Mouse (Mus musculus) CD4-positive, CD25-positive, alpha-beta regulatory T cell, adult 2 months (primary cell): ENCODE data around the gene Mrc1.
A peak's percentile ranks its signal among the peaks of the same experiment; 100 is the strongest.
"Not testable (repeated sequence)": the region's sequence is repeated elsewhere in the genome, so short reads cannot be mapped to it uniquely, and the experiment has no call there.

ENCODE experiments used
- DNase-seq: peaks from one replicate; pipeline ENCODE4 v3.0.0-alpha.2; 2012; ENCODE audit warnings: low read depth, low spot score

Gene Mrc1

DNA sequence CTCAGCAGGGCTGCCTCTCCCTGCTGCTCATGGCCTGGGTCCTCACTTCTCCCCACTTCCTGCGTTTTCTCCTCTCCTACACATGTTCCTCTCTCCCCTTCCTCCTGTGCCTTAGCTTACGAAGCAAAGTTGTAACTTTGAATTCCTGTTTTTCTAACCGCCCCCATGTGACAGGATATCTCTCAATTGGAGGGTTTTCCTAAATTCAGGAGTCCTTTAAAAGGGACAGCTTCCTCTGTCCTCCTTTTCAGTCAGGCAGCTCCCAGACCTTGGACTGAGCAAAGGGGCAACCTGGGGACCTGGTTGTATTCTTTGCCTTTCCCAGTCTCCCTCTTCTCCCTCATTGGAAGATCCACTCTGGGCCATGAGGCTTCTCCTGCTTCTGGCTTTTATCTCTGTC, at the start of gene Mrc1:
Gene Mrc1 (plus strand): TSS at position 244 of the 400 bp plus-strand sequence.
- DNase-seq = no peak

DNA sequence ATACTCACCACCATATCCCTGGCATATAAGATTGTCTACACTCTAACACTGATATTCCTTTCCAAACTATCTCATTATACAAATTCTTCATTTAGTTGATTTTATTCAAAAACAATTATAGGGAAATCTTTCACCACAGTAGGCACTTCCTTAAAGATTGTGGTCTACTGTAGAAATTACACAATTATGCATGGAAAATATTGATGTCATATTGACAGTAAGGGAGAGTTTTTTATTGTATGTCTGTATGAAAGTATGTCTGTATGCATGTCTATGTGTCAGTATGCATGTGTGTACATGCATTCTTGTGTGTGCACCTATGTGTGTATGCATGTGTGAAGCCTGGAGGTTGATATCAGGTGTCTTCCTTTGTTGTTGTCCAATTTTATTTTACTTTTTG, 44.8 kb upstream of the Mrc1 start:
- no peak for DNase-seq

DNA sequence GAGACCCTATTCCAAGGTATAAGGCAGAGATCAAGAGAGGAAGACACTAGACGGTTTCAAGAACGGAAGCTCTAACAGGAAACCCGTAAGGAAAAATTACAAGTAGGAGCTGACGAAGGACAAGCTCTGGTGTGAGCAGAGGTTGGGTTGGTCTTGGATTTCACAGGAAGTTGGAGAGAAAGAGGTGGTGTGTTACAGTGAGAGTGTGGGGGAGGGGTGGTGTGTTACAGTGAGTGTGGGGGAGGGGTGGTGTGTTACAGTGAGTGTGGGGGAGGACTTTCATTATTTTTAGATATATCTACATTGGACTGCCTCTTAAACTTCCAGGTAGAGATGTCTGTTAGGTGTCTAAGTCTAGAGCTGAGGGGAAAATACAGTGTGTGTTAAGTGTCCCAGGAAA, 38.5 kb upstream of the Mrc1 start:
- DNase-seq = peak; percentile 8

DNA sequence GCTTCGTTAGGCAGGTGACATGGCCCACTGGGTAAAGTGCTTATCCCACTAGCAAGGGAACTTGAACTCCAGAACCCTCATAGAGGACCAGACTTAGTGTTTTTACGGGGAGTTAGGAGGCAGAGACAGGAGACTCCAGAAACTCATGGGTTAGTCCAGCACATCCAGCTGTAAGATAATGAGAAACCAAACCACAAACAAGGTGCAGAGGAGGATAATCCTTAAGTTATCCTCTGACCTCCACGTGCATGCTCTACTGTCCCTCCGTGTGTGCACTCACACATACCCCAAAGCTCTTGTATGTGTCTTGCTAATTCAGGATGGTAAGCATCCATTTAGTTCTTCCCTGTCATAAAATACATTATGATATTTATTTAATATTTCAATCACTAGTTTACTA, 37.6 kb upstream of the Mrc1 start:
- no peak for DNase-seq

DNA sequence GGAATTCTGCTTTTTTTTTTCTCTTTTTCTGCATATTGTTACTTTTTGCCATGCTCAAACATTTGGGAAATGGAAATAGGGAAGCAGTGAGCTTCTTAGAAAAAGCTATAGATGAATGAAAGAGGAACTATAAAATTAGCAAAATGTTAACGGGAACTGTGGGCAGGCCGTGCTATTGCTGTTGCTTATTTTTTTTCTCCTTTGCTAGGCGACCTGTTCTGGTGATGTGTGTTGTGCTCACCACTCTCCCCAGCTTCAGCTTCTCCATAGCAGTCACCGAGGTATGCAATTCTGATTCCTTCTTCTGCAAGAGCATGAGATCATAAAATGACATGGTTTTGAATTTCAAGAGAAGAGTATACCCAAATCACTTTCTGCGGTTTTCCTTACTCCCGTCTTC, 37.1 kb upstream of the Mrc1 start:
- no peak for DNase-seq

DNA sequence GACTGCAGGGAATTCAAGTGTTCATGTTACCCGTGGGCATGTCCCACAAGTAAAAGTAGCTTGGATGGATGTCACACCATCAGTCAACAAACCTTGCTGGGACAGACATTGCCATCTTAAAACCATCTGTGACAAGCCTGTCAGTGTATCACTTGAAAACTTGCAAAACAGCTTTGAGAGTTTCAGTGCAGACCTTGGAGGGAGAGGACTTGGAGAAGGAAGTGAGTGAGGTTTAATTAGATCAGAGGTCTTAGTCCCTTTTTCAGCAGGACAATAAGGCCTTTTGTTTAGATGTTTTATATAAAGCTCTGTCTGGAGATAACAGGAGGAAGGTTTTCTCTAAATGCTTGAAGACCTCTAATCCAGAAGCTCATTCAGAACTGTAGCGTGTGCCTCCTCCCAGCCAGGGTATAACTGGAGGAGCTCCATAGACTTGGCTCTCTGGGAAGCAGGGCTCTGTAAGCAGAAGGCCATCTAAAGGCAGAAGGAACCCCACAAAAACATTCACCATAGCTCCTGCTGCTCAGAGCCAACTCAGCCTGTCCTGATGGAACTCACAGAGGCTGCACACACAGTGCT, 30.8 kb upstream of the Mrc1 start:
- not testable (repeated sequence) for DNase-seq

DNA sequence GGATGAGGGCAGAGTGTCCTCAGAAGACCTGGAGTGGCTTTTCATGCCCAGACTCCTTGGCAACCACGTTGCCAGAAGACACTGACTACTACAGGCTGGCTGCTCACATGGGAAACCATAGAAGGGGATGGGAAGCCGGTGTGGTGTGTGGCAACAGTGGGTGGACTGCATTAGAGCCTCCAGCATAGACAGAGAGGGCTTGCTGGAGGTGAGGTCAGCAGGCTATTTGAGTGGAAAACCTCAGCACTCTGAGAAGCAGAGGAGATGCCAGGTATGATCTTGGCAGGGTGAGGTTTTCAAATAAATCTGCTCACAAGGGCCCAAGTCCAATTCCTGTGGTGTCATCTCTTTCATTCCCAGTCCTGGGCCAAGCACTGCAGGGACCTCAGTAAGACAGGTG, 29.6 kb upstream of the Mrc1 start:
- no peak for DNase-seq

DNA sequence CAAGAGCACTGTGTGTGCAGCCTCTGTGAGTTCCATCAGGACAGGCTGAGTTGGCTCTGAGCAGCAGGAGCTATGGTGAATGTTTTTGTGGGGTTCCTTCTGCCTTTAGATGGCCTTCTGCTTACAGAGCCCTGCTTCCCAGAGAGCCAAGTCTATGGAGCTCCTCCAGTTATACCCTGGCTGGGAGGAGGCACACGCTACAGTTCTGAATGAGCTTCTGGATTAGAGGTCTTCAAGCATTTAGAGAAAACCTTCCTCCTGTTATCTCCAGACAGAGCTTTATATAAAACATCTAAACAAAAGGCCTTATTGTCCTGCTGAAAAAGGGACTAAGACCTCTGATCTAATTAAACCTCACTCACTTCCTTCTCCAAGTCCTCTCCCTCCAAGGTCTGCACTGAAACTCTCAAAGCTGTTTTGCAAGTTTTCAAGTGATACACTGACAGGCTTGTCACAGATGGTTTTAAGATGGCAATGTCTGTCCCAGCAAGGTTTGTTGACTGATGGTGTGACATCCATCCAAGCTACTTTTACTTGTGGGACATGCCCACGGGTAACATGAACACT, 28.2 kb upstream of the Mrc1 start:
- not testable (repeated sequence) for DNase-seq

DNA sequence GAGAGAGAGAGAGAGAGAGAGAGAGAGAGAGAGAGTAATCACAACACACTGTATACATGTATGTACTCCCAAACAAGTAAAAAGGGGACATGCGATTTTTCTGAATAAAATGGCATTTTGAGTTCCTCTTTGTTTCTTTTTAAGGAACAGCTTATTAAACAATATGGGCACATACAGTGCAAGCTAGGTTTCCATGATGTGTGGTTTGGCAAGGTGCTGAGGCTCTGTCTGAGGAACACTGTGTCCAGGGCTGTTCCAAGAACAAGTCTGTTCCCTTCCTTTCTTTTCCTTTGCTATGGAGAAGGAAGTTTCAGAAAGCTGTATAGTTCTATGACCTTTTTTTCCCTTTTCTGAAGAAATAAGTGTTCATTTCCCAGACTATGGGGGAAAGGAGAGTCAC, 24.9 kb upstream of the Mrc1 start:
- no peak for DNase-seq

DNA sequence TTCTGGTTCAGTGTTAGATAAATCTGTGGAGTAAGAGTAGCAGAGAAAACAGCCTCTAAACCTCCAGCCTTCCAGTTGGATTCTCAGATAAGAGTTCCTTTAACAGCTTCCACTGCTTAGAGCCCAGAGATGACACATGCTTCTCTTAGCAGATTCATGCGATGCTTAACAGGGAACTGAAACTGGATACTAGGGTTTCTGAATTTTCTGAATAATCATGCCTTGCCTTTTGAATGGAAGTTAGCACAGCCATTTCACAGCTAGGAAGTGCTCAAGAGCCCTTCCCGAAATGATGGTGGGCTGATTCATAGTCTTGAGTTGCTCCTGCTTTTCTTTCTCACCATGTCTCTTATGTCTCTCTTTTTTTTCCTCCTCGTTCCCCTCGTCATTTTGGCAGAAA, 22.4 kb upstream of the Mrc1 start:
- DNase-seq = no peak

DNA sequence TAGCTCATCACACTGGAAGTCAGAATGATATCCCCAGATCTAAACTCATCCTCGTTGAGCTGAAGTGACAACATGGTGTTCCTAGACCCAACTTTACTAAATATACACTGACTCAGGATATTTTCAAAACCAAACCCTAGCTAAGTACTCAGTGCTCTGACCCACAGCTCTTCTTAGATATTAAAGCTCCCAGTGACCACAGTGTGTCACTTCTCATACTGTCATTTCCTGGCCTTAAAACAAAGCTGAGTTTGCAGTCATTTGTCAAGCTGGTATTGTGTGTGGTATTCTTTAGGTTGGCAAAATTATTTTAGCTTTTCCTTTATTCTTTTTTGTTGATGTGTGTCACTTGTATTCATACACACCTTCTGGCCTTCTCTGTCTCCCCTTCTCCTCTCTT, 18.5 kb upstream of the Mrc1 start:
- no peak for DNase-seq

DNA sequence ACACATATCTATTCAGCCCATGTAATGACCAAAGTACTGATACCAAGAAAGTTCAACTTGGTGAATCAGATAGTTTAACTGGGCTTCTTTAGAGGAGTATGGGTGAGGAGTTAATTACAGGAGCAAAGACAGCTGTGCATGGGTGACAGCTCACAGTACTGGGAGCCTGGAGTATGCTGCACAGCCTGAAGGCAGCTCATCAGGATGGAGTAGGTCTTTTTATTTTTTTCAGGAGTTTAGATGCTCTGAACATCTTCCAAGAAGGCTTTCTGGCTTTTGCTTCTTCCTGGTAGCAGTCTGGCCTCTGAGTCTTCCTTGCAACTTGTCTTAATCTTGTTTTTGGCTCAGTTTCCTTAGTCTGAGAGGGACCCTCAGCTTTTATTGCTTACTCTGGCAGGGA, 17.6 kb upstream of the Mrc1 start:
- DNase-seq = no peak

DNA sequence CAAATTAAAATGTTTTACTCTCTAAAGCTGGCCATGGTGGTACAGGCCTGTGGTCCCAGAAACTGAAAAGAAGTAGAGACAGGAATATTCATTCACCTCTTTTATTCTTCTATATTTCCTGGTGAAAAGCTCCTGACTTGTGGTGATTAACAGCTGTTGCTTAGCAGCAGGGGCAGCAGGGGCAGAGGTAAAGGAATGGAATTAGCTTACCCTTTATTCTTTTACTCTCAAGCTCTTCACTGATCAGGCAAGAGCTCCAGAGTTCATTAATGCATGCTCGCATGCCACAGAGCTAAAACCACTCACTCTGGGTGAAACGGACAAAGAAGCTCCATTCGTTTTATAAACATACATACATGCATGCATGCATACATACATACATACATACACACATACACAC, 14.4 kb upstream of the Mrc1 start:
- no peak for DNase-seq

DNA sequence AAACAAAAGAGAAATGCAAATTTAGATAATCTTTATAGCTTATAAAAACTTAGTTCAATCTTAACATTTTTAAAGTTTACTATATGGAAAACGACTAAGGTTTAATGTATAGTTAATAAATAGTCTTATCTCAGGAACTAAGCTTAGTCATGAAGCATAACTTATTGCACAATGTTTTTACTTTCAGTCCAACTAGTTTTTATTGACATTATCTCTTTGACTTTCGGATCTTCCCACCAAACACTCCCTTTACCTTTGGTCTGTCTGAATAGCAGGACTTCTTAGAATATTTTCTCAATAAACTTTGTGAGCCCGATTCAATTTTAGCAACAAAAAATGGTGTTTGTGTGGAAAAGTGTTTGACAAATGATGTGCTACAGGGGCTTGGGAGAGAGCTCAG, 12.5 kb upstream of the Mrc1 start:
- DNase-seq = no peak

DNA sequence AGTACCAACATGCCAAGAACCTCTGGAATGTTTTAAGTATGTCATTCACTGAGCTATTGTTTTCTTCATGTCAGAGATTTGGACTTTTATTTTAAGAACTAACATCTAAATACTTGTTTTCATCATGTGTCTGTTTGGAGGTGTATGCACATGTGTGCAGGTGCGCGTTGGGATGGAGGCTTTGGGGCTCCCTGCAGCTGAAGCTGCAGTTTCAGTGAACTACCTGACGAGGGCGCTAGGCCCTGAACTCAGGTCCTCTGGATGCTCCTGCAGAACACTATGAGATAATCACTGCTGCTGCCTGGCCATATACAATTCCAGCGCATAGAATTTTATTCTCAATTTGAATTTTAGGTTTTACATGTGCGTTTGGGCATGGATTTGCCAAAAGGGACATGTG, 11.1 kb upstream of the Mrc1 start:
- DNase-seq = no peak

DNA sequence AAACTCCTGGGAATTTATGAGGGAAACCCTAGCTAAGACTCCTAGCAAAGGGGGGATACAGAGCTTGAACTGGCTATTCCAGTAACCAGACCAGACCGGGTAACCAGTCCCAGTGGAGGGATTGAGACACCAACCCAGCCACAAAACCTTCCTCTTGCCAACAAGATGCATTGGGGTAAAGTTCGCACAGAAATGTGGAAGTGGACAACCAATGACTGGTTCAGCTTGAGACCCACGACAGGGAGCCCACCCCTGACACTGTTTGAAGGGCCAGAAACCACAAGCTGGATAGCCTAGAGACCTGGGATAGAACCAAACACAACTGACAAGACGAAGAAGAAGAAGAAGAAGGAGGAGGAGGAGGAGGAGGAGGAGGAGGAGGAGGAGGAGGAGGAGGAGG, 4.8 kb upstream of the Mrc1 start:
- no peak for DNase-seq

DNA sequence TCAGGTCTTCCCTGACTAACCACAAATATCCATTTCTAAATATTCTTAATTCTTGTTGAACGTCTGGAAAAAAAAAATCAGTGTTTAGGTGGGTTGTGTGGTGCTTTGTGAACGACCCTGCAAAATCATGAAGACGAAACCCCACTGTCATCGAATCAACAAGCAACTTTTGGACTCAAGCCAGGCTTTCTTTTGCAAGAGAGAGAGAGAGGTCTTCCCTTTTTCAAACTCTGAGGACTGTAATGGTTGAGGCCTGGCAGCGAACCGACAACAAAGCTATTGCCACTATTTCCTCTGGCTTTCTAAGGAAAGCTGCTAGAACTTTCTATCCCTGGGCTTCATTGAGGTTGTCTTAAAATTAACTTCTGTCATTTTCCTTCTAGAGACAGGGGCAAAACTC, 697 bp upstream of the Mrc1 start:
- DNase-seq = no peak

DNA sequence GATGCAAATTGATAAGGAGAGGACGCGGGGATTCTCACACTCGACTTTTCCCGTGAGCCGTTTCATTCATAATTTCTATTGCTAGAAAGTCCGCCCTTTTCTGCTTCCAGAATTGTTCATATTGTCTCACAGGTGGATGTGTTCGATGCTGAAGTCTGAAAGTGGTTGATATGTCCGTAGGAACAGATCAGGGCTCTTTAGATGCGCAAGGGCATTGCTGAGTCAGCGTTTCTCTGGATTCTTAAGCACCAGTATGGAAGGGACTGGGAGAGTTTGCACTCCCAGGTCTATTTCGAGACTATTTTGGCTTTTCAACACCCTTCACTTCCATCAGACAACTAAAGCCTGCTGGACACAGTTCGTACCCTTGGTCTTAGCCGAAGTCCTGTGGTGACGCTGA, 787 bp downstream of the Mrc1 start:
- no peak for DNase-seq

DNA sequence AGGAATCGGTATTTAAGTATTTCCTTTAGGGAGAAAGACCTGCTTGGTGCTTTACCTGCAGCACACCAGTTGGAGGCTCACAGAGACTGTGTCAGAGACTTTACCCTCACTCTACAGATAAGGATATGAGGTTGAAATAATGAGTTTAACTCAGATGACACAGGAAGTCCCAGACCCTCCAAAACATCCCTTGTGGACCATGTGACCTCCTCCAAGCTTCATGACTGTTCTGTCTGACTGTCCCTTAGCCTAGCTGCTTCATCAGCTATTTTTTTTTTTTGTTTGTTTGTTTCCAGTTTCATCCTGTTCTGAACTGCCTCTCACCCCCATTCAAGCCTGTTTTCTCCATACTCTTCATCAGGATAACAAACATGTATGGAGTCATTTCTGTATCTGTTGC, 3.7 kb downstream of the Mrc1 start:
- DNase-seq = no peak

DNA sequence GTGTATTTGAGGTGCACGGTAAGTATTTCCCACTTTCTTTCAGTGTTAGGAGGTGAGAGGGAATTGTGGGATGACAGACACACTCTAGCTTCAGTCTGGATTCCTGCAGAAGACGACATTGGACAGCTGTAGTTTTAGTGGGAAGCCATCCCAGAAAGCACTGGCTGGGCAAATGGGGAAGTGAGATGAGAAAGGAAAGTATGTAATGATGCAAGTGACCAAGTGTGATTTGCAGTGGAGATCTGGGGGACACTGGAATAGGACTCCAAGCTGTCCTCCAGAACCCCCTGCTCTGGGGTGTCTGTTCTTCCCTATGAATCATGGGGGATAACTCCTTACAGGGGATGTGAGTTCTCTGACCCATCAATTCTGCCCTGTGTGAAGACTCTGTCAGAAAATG, 4.8 kb downstream of the Mrc1 start:
- no peak for DNase-seq

DNA sequence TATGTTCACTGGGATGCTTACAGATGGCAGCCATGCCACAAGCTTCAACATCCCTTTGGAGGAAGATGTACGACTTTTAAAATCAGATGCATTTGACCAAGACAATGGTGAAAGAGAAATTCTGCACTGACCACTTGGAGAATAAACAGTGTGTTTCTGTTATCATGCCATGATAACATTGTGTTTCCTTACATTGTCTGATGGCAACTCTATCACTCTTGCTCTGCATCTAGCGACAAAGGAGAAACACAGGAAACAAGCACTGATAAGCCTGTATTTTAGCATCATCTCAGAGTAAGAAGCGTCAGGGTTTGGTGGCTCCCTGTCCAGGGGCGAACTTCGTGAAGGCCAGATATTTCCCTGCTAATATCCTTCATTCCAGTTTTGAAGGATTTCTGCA, 6.1 kb downstream of the Mrc1 start:
- no peak for DNase-seq

DNA sequence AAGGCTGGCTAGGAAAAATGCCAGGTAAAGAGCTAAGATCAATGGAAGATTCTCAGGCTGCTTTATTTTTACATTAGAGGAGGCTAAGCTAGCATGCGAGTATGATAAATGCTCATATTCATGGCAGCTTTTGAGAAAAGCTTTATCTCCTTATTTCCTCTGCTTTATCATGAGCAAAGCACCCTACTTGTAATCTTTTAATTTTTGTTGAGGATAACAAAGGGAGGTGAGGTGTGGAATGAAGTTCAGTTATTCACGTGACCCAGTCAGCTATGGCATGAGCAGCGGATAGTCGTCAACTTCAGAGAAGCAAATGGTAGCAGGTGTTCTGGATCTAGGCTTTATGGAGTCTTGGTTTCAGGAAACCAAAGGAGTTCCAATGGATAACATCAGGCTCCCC, 7.7 kb downstream of the Mrc1 start:
- DNase-seq = no peak

DNA sequence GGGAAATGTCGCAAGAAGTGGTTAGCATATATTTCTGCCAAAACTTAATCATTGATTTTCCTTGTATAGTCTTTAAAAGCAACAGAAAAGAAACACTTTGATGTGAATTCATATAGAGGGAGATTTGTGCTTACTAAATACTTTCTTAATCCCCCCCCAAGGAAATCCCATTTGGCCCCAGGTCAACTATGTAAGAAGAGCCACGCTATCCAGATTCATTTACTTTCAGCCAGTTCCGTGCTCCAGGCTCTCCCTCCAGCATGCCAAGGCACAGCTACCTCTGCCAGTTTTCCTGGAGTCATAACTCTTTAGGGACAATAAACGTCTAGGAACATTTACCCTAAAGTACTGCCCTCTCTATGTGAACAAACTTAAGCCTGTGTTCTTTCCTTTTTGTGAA, 8.5 kb downstream of the Mrc1 start:
- DNase-seq = no peak

DNA sequence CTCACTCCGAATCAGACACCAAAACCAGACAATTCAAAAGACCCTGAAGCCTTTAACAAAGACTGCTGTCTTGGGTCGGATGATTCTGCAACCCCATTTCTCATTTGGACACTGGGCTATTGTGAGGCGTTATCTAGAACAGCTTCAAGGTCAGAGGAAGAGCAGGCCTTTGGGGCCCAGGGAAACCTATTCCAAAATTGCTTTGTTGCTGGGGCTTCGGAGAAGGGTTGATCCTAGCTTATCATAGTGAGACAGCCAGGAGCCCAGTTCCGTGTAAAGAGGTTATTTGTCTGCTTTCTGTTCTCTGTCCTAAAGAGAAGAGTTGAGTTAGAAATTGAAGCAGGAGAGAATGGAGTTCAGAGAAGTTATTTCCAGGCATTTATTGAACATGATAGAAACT, 10.0 kb downstream of the Mrc1 start:
- no peak for DNase-seq
